8 mouse cellular contexts compared by ENCODE assay signal in genomic region chr1:126737554-126738290, GRCm38 (mm10).
DNase-seq lines count a peak whose midpoint lies in the region; ATAC-seq and TF ChIP-seq lines count a peak whose summit lies in the region.

No protein-coding gene starts in this region.

- no peaks in the 10 kb centered on the region for H3K79me2 ChIP-seq in myocyte (ENCODE audit: control insufficient read depth, insufficient read depth)

- 2% methylated on average over 18 of the region's 18 CpGs for WGBS in forebrain, embryonic 15.5 days
- WGBS in heart, embryonic 16.5 days = 8% methylated on average over 18 of the region's 18 CpGs
- WGBS in kidney, postnatal 0 days = 6% methylated on average over 18 of the region's 18 CpGs

- no peaks in the 10 kb centered on the region for H3K36me3 ChIP-seq in forebrain, embryonic 15.5 days
- no peaks in the 10 kb centered on the region for H3K36me3 ChIP-seq in heart, embryonic 16.5 days (ENCODE audit: control insufficient read depth, insufficient read depth)
- H3K36me3 ChIP-seq in kidney, postnatal 0 days (ENCODE audit: insufficient read depth, low read length) = no peaks in the 10 kb centered on the region
- H3K36me3 ChIP-seq in myocyte (ENCODE audit: control insufficient read depth, insufficient read depth) = no peaks in the 10 kb centered on the region

- H3K4me2 ChIP-seq in forebrain, embryonic 15.5 days (replicated peaks) = peak overlapping the region; percentile 81
- peak overlapping the region; percentile 75 for H3K4me2 ChIP-seq in heart, embryonic 16.5 days (ENCODE audit: low read depth, low read length)
- H3K4me2 ChIP-seq in kidney, postnatal 0 days (ENCODE audit: low read length) = peak overlapping the region; percentile 75
- peak overlapping the region; percentile 68 for H3K4me2 ChIP-seq in myocyte (ENCODE audit: low read depth)

- peak; percentile 73 for ATAC-seq in forebrain, embryonic 15.5 days (replicated peaks)
- ATAC-seq in heart, embryonic 16.5 days (replicated peaks; ENCODE audit: extremely low read depth, insufficient read depth, low FRiP score) = peak; percentile 72
- peak; percentile 77 for ATAC-seq in kidney, postnatal 0 days (replicated peaks; ENCODE audit: low FRiP score, low read depth)
- no peak for ATAC-seq in erythroid progenitor cell, adult 5-6 weeks (replicated peaks; ENCODE audit: low FRiP score, poor library complexity, severe bottlenecking)

- H3K9ac ChIP-seq in forebrain, embryonic 15.5 days (replicated peaks) = peak overlapping the region; percentile 41
- peak overlapping the region; percentile 74 for H3K9ac ChIP-seq in heart, embryonic 16.5 days (ENCODE audit: low read length)
- H3K9ac ChIP-seq in kidney, postnatal 0 days (ENCODE audit: low read depth, low read length) = peak overlapping the region; percentile 52; the same call in 1 of the 2 replicates

- peak overlapping the region; percentile 59; the same call in 1 of the 2 replicates for H3K27ac ChIP-seq in forebrain, embryonic 15.5 days (replicated peaks)
- H3K27ac ChIP-seq in heart, embryonic 16.5 days (ENCODE audit: low read length) = peak overlapping the region; percentile 56
- H3K27ac ChIP-seq in kidney, postnatal 0 days = no peak overlapping the region

- no peaks in the 10 kb centered on the region for H3K27me3 ChIP-seq in forebrain, embryonic 15.5 days
- no peaks in the 10 kb centered on the region for H3K27me3 ChIP-seq in heart, embryonic 16.5 days (ENCODE audit: control insufficient read depth, insufficient read depth, low read length)
- 0 out of 2 replicates have a peak, but pooled peaks cover 3% of the 10 kb centered on the region for H3K27me3 ChIP-seq in kidney, postnatal 0 days (ENCODE audit: insufficient read depth, low read length)
- H3K27me3 ChIP-seq in myocyte (ENCODE audit: control insufficient read depth, insufficient read depth, insufficient read length) = no peaks in the 10 kb centered on the region

- no peak for TF ChIP-seq CTCF in kidney, postnatal 0 days (IDR thresholded peaks at IDR 0.05; ENCODE audit: low read depth)

- H3K4me1 ChIP-seq in forebrain, embryonic 15.5 days = peaks cover 21% of the 10 kb centered on the region
- peaks cover 18% of the 10 kb centered on the region for H3K4me1 ChIP-seq in heart, embryonic 16.5 days (ENCODE audit: control insufficient read depth, insufficient read depth, low read length)
- H3K4me1 ChIP-seq in kidney, postnatal 0 days (replicated peaks; ENCODE audit: insufficient read depth, low read length) = no peaks in the 10 kb centered on the region; the same call in 1 of the 2 replicates

- no peak overlapping the region for H3ac ChIP-seq in myocyte (ENCODE audit: control insufficient read depth, insufficient read length)

- peak; percentile 3 to 6 for DNase-seq in thymus, postnatal 36 days
- no peak for DNase-seq in thymus, postnatal 14 days
- peak; percentile 69 for DNase-seq in kidney, postnatal 0 days (ENCODE audit: low spot score)
- DNase-seq in liver = peak; percentile 25

- H3K9me3 ChIP-seq in forebrain, embryonic 15.5 days = no peaks in the 10 kb centered on the region
- H3K9me3 ChIP-seq in heart, embryonic 16.5 days (replicated peaks; ENCODE audit: control insufficient read depth, low read length) = no peaks in the 10 kb centered on the region
- H3K9me3 ChIP-seq in kidney, postnatal 0 days (replicated peaks; ENCODE audit: low read length) = no peaks in the 10 kb centered on the region

- no peak for TF ChIP-seq POLR2A in myocyte (IDR thresholded peaks at IDR 0.05; ENCODE audit: insufficient read length, low read depth)

- peak overlapping the region; percentile 47 for H3K4me3 ChIP-seq in forebrain, embryonic 15.5 days
- H3K4me3 ChIP-seq in heart, embryonic 16.5 days (ENCODE audit: low read length) = peak overlapping the region; percentile 60
- peak overlapping the region; percentile 33 for H3K4me3 ChIP-seq in kidney, postnatal 0 days (replicated peaks; ENCODE audit: low read depth, low read length)
- no peak overlapping the region for H3K4me3 ChIP-seq in myocyte

TF ChIP-seq in myocyte, 11 proteins besides CTCF, POLR2A, EP300 and RAD21:
- TF ChIP-seq SRF (IDR thresholded peaks at IDR 0.05; ENCODE audit: control insufficient read depth, insufficient read length, low read depth) (no peak), USF1 (IDR thresholded peaks at IDR 0.05; ENCODE audit: low read depth) (no peak), MYOD1 (IDR thresholded peaks at IDR 0.05; ENCODE audit: control insufficient read depth in 1 of 3, insufficient read length in 2 of 3, low read depth in 2 of 3) (no peak), POLR2AphosphoS2 (IDR thresholded peaks at IDR 0.05; ENCODE audit: insufficient read length, low read depth) (no peak), TCF3 (IDR thresholded peaks at IDR 0.05; ENCODE audit: insufficient read length, low read depth) (no peak), MYOG (IDR thresholded peaks at IDR 0.05; ENCODE audit: control insufficient read depth in 1 of 3, insufficient read depth in 1 of 3, insufficient read length in 2 of 3, low read depth in 2 of 3) (no peak), TCF12 (IDR thresholded peaks at IDR 0.05; ENCODE audit: insufficient read depth, poor library complexity, severe bottlenecking) (no peak), CEBPB (IDR thresholded peaks at IDR 0.05; ENCODE audit: insufficient read depth, poor library complexity, severe bottlenecking) (no peak), REST (IDR thresholded peaks at IDR 0.05; ENCODE audit: insufficient read depth, insufficient read length) (no peak), MAX (IDR thresholded peaks at IDR 0.05; ENCODE audit: low read depth) (no peak), E2F4 (IDR thresholded peaks at IDR 0.05; ENCODE audit: insufficient read depth) (no peak)
